Mouse (Mus musculus): ENCODE measurements at regions not wholly inside any gene's neighbourhood (a gene's known extent, or its start where the extent isn't known, plus 50 kb on each side); places are given as distances from the start of the nearest gene placed in this dataset.

GRCm38 (mm10) chr10:121202531-121202930 lies 148.5 kb downstream of the Tbc1d30 start:
- 96% methylated on average over 7 of the region's 7 CpGs for WGBS
- no peak for DNase-seq (ENCODE audit: low spot score)
- Histone ChIP-seq H3K9ac (replicated peaks; ENCODE audit: low read depth) (no peak overlapping the region), H3K27ac (ENCODE audit: low read length) (no peak overlapping the region), H3K36me3 (ENCODE audit: insufficient read depth, low read length) (no peaks in the 10 kb centered on the region), H3K27me3 (replicated peaks; ENCODE audit: insufficient read depth, low read length) (no peaks in the 10 kb centered on the region), H3K4me2 (replicated peaks; ENCODE audit: low read depth, low read length) (no peak overlapping the region), H3K4me3 (ENCODE audit: low read depth, low read length) (no peak overlapping the region), H3K4me1 (ENCODE audit: insufficient read depth, low read depth, low read length) (no peaks in the 10 kb centered on the region), H3K9me3 (ENCODE audit: low read length) (no peaks in the 10 kb centered on the region)
- no peak for TF ChIP-seq CTCF (IDR thresholded peaks at IDR 0.05)
- TF ChIP-seq EP300 (IDR thresholded peaks at IDR 0.05) = no peak
- no peak for ATAC-seq

DNA sequence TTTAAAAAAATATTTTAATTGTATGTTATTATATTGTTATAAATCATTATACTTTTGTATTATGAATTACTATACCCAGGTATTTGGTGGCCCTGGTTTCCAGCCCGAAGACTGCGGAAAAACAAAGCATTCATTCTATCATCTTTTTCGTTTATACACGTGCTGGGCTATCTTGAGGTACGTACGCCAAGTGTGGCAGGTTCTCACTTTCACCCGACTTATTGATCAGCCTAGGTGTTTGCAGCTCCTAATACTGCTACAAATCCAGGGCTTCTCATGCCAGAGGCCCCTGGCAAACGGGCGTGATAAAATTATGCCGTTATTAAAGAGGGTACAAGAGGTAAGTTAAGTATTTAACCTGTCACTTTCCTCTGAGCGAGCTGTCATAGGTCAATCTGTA lies 145.5 kb downstream of the Tbc1d30 start:
- TF ChIP-seq CTCF (IDR thresholded peaks at IDR 0.05) (no peak), EP300 (IDR thresholded peaks at IDR 0.05) (no peak)
- 0 out of 2 replicates have a peak overlapping the region, but pooled peaks have one; percentile 2 for H3K4me2 ChIP-seq (replicated peaks; ENCODE audit: low read depth, low read length)
- H3K4me3 ChIP-seq (ENCODE audit: low read depth, low read length) = no peak overlapping the region
- no peaks in the 10 kb centered on the region for H3K9me3 ChIP-seq (ENCODE audit: low read length)
- DNase-seq (ENCODE audit: low spot score) = no peak
- H3K27ac ChIP-seq (ENCODE audit: low read length) = 0 out of 2 replicates have a peak overlapping the region, but pooled peaks have one; percentile 16
- WGBS = 62% methylated on average over 11 of the region's 11 CpGs
- no peaks in the 10 kb centered on the region for H3K36me3 ChIP-seq (ENCODE audit: insufficient read depth, low read length)
- H3K9ac ChIP-seq (replicated peaks; ENCODE audit: low read depth) = no peak overlapping the region
- ATAC-seq = no peak
- no peaks in the 10 kb centered on the region for H3K4me1 ChIP-seq (ENCODE audit: insufficient read depth, low read depth, low read length)
- H3K27me3 ChIP-seq (replicated peaks; ENCODE audit: insufficient read depth, low read length) = no peaks in the 10 kb centered on the region

- Histone ChIP-seq H3K9me3 (ENCODE audit: low read length) (no peaks in the 10 kb centered on the region), H3K27ac (ENCODE audit: low read length) (0 out of 2 replicates have a peak overlapping the region, but pooled peaks have one; percentile 16), H3K4me3 (ENCODE audit: low read depth, low read length) (no peak overlapping the region), H3K4me1 (ENCODE audit: insufficient read depth, low read depth, low read length) (no peaks in the 10 kb centered on the region), H3K36me3 (ENCODE audit: insufficient read depth, low read length) (no peaks in the 10 kb centered on the region), H3K27me3 (replicated peaks; ENCODE audit: insufficient read depth, low read length) (no peaks in the 10 kb centered on the region), H3K4me2 (replicated peaks; ENCODE audit: low read depth, low read length) (0 out of 2 replicates have a peak overlapping the region, but pooled peaks have one; percentile 2), H3K9ac (replicated peaks; ENCODE audit: low read depth) (no peak overlapping the region)
- peak; percentile 92 for TF ChIP-seq EP300 (IDR thresholded peaks at IDR 0.05)
- peak; percentile 26 for TF ChIP-seq CTCF (IDR thresholded peaks at IDR 0.05)
- WGBS = 17% methylated on average over 15 of the region's 15 CpGs
- peak; percentile 89 for DNase-seq (ENCODE audit: low spot score)
- peak; percentile 96 for ATAC-seq
These were observed 144.9 kb downstream of the Tbc1d30 start for GRCm38 (mm10) chr10:121206002-121206742.

GRCm38 (mm10) chr10:121206743-121207039 lies 144.4 kb downstream of the Tbc1d30 start:
- Histone ChIP-seq H3K27me3 (replicated peaks; ENCODE audit: insufficient read depth, low read length) (no peaks in the 10 kb centered on the region), H3K4me3 (ENCODE audit: low read depth, low read length) (no peak overlapping the region), H3K4me1 (ENCODE audit: insufficient read depth, low read depth, low read length) (no peaks in the 10 kb centered on the region), H3K9ac (replicated peaks; ENCODE audit: low read depth) (no peak overlapping the region), H3K27ac (ENCODE audit: low read length) (no peak overlapping the region), H3K36me3 (ENCODE audit: insufficient read depth, low read length) (no peaks in the 10 kb centered on the region), H3K9me3 (ENCODE audit: low read length) (no peaks in the 10 kb centered on the region), H3K4me2 (replicated peaks; ENCODE audit: low read depth, low read length) (no peak overlapping the region)
- TF ChIP-seq EP300 (IDR thresholded peaks at IDR 0.05) = no peak
- TF ChIP-seq CTCF (IDR thresholded peaks at IDR 0.05) = no peak
- WGBS = 70% methylated on average over 3 of the region's 3 CpGs
- DNase-seq (ENCODE audit: low spot score) (no peak), ATAC-seq (no peak)

Measured in lung, postnatal 0 days (tissue).